Mouse (Mus musculus) testis, adult 2 months (tissue): ENCODE measurements at regions not wholly inside any gene's neighbourhood (a gene's known extent, or its start where the extent isn't known, plus 50 kb on each side); places are given as distances from the start of the nearest gene placed in this dataset.

Experiments used
- CTCF ChIP-seq: fragments of 200-500 bp; IDR thresholded peaks from 2 replicates; pipeline ENCODE4 v1.5.1; 2012; ENCODE audit warnings: low read depth, mild to moderate bottlenecking, inconsistent platforms, low read length, moderate library complexity; ENCODE audit not compliant: control insufficient read depth, insufficient read depth, insufficient replicate concordance
- POLR2A ChIP-seq: fragments of 200-500 bp; IDR thresholded peaks from 2 replicates; pipeline ENCODE4 v1.6.1; 2012; ENCODE audit warnings: low read depth, mild to moderate bottlenecking, inconsistent platforms, low read length, moderate library complexity; ENCODE audit not compliant: control insufficient read depth

- TF ChIP-seq CTCF (no peak), POLR2A (no peak)
These were observed 67.2 kb downstream of the 1700001O22Rik start for GRCm38 (mm10) chr2:30736236-30736635.
